Mouse (Mus musculus) lung, adult 18-20 months (tissue): ENCODE measurements at regions not wholly inside any gene's neighbourhood (a gene's known extent, or its start where the extent isn't known, plus 50 kb on each side); places are given as distances from the start of the nearest gene placed in this dataset.
"Not testable (repeated sequence)": the region's sequence is repeated elsewhere in the genome, so short reads cannot be mapped to it uniquely, and the experiment has no call there.

ENCODE experiments used
- DNase-seq, 2 experiments: peaks; one replicate each; pipeline ENCODE4 v3.0.0; 2022; ENCODE audit warnings: mixed read lengths in 2 of 2

DNA sequence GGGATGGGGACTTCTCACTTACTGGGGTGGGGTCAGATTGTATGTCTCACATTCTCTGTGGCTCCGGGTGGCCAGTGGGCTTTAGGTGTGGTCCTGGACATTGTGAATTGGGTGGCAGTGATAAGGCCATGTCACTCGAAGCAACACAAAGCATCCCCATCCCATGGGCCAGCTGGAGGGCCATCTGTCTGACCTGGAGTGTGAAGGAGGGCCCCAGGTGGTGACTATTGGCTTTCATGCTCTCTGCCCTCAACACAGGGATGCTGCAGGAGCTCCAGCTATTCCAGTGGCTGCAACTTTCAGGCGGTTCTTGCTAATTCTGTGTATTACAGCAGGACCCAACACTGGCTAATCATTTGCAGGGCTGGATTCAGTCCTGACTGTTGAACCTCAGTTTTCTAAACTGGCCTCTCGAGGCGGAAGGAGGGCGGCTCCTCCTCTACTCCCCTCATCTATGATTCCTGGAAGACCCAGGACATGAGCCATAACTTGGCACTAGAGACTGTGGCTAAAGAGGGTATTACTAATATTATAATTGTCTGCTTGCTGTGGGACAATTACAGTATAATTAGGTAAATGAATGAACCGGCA, 64.1 kb downstream of the 9530068E07Rik start:
- DNase-seq = no peak

DNA sequence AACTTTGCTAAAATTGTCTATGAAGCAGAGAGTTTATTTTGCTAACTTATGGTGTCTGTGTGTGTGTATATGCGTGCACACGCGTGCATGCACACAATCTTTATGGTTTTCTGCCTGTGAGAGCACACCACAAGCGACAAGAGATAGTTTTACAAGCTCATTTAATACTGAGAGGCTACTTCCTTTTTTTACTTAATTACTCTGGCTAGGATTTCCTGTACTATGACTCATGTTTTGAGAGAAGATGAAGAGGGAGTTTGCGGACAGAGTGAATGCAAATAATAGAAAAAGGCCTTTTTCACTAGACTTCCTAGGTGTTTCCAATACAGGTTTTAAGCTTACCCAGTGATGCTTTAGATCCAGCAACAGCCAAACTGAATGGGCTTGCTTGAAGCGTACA, 74.9 kb downstream of the 9530068E07Rik start:
- DNase-seq = not testable (repeated sequence)

DNA sequence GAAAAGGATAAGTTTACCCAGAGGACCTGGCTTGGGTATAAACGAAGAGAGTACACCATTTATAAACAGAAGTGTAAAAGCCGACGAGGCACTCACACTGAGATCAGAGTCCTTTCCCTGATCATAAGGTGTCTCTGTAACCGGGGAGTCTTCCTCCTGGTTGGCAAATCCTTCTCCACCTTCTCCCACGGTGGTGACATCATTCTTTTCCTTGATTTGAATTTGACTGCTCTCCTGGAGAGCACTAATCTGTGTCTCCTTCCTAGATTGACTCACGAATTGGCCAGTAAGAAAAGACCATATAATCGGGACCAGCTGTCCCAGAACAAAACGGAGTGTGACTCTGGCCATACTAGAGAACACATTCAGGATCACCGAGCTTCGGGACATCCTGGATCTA, 83.9 kb downstream of the 9530068E07Rik start:
- not testable (repeated sequence) for DNase-seq

DNA sequence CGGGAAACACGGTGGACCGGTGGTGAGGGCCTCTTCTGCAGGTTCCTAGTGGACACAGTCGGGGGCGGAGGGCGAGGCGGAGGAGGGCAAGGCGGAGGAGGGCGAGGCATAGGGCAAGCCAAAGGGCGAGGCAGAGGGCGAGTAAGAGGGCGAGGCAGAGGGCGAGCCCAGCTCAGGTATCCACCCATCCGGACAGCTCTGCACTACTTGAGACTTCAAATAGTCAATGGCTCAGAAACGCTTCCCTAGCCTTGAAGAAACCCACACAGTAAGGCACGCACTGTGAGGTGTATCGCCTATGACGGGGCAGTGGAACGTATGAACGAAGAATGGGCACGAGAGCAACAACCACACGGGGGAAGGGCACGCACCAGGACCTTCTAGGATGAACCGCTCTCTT, 84.5 kb downstream of the 9530068E07Rik start:
- DNase-seq = not testable (repeated sequence)

DNA sequence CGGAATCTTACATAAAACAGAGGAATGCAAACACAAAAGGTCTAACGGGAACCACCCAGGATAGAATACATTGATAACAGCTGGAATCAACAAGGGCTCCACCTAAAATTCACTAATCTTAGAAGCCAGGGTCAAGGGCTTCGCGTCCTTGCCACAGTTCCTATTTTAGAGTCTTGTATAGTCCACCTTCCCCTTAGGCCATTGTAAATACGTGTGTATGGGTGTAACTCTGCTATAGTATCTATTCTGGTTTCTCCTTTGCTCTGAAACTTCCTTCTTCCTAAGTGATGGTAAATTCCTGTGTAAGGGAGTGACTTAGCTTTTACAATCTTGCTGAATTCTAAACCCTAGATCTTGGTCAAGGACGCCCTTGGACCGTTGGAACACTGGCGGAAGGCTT, 87.3 kb downstream of the 9530068E07Rik start:
- not testable (repeated sequence) for DNase-seq

DNA sequence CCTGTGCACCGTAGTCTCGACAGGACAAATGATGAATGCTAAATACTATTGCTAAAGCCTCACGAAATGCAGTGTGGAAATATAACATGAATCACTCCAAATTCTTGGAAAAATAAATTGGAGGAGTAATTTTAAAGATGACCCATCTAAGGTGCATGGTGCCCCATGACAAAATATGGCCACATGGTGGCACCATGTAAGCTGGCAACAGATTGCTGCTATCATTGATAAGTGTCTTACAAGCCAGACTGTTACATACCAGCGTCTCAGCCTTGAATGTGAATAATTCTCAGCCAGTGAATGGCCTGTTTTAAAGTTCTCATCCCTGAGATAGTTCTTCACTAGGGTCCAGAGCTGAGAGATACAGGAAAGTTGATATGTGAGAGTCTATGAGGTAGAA, 92.3 kb downstream of the 9530068E07Rik start:
- DNase-seq = peak in 1 of 2 experiments; percentile 6

DNA sequence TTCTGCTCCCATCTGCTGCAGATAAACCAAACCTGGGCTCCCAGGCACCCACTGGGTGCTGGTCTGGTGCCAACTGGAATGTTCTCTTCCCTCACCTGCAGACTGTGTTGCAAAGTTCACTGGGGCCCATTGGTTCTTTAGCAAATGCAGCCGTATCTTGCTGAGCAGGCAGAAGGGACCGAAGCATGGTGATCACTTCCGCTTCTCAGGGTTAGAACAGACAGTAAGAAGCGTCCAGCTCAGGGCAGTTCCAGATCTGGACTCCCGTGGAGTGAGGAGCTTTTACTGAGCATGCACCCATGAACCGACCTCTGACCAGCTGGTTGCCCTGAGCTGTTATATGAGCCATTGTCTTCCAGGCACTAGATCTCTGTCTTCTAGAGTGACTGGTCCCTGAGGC, 97.1 kb downstream of the 9530068E07Rik start:
- DNase-seq = no peak

DNA sequence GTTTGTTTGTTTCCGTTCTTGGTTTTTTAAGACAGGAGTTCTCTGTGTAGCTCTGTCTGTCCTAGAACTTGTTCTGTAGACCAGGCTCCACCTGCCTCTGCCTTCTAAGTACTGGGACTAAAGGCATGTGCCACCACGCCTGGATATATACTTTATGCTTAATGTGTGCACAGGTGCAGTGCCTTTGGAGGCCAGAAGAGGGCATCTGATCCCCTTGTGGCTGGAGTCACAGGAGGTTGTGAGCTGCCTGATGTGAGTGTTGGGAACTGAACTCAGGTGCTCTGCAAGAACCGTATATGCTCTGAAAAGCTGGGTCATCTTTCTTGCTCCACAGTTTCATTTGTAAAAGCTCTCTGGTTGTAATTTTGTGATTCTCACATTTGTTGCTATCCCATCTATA, 100.7 kb downstream of the 9530068E07Rik start:
- no peak for DNase-seq

DNA sequence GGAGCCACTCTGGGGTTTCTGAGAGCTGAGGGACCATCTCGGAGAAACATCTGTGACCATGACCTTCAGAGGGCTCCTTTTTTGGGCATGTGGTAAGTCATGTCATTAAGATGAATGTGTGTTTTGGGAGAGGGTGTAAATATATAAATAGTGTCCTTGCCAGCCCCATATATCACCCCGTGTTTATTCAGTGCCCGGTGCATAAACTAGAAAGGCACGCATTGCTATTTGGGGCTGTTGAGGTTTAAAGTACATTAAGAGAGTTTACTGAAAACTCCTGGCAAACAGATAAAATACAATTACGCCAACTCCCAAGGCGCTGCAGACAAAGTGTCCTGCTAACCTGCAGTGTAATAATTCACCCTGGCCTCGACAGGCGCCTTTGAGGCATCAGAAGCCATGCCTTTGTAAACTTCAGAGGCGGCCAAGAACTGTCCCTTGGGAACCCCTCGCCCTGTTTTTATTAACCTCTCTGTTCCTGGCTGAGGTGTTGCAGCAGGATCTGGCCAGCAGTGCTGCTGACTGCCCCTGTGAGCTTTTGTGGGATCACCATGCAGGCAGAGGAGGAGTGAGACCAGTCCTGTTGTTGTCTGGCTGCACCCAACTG, 106.6 kb downstream of the 9530068E07Rik start:
- DNase-seq = no peak

DNA sequence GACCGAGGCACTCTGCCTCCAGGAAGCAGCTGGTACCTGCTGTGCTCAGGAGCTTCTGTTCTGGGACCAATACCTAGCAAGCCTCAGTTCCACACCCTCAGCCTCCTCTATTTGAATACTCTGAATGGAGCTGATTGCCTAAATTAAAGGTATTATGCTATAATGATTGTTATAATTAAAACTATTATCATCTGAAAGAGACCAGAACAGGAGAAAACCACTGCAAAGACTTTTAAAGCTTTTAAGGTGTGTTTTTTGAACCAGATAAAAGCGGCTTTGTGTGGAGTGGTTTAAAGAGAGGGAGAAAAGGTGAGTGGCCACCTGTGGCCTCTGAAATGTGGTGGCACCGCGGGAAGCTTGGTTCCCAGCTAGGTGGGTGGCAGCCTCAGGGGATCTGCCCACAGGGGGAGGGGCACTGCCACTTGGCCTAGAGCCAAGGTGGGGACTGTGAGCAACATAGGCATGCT, 115.6 kb downstream of the 9530068E07Rik start:
- DNase-seq = no peak

DNA sequence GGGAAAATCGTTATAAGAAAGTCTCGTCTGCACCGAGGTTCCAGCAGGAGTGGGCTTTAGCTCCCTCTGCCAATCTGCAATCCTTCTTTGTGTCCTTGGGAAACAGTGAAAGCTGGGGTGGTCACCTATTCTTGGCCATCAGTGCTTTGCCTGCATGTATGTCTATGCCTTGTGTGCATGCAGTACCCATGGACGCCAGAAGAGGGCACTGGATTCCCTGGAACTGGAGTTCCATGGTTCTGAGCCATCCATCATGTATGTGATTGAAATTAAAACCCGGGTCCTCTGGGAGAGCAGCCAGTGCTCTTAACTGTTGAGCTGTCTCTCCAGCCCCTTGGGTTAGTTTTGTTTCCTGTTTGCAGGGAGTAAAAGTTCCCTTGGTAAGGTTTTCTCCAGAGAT, 121.1 kb downstream of the 9530068E07Rik start:
- no peak for DNase-seq

DNA sequence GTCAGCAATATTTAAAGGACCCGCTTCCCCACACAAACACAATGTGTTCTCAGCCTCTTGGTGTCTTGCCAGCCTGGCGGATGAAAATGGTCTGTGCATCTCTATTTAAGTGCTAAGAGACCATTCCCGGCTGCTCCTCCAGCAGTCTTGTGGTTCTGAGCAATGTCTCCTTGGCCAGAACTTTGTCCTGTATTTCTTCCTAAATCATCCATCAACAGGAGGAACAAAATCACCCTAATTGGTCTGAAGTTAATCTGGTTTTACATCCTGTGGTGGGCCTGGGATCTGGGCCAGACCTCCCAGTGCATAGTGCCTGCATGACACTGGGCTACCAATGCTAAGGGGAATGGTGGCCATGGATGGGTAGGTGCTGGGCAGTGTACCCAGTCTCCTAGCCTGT, 123.6 kb downstream of the 9530068E07Rik start:
- DNase-seq = no peak

DNA sequence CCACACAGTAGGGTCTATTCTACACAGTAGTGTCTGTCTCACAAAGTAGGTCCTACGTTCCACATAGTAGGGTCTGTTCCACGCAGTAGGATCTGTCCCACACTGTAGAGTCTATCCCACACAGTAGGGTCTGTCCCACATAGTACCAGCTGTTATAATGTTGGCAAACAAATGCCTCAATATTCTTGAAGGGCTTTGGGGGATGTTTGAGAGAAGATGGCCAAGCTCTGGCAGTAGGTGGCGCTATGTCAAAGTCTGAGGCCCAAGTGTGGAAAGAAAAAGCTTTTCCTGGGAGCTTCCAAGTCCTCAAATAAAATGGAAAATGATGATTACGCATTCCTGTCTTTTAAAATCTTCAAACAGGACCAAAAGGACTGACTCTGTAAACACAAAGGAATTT, 125.7 kb downstream of the 9530068E07Rik start:
- DNase-seq = peak; percentile 32 to 40

DNA sequence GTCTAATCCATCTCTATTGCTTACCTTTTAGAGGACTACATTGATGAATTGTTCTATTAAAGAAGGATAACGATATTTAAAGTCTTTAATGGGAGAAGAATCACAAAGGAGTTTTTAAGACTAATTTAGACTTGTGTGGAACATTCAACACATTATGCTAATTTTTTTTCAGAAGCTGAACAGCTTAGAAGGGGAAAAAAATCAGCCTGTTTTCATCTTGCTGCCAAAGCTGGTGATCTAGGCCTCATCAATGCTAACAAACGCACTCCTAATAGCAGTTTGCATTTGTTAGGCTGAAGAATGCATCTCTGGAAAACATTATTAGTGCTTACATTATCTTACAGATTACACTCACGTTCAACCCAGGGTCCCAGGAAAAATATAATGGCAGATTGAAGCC, 126.2 kb downstream of the 9530068E07Rik start:
- no peak for DNase-seq

DNA sequence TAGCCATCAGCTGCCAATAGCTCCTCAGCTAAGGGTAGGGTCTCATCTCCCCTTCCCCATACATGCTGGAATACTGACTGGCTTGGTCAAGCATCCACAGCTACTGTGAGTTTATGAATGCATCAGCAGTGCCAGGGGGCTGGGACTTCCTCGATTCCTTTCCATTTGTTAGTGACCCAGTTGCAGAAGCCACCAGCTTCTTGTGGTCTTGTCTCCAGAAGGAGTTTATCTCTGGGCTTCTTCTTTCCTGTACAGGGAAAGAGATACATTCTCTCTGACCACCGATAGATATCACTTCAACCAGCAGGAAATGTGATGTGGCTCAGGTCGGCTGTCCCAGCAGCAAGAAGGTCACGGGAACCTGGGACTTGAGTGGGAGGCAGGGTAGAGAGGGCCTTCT, 127.0 kb downstream of the 9530068E07Rik start:
- no peak for DNase-seq

DNA sequence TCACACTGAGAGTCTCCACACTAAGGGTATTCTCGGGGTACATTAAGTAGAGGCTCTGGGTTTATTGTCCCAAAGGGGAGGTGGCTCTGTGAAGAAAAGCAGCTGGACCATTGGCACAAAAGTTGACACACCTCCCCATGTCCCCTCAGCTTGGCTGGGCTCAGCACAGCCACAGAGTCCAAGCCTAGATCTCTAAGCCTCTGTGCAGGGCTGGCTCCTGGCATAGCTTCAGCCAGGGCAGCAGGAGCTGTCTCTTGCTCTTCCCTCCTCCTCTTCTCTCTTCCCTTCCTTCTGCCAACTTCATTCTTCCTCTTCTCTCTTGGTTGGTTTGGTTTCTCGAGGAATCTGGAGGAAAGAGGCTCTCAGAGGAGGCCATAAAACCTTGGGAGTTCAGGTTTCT, 127.4 kb downstream of the 9530068E07Rik start:
- DNase-seq = no peak

DNA sequence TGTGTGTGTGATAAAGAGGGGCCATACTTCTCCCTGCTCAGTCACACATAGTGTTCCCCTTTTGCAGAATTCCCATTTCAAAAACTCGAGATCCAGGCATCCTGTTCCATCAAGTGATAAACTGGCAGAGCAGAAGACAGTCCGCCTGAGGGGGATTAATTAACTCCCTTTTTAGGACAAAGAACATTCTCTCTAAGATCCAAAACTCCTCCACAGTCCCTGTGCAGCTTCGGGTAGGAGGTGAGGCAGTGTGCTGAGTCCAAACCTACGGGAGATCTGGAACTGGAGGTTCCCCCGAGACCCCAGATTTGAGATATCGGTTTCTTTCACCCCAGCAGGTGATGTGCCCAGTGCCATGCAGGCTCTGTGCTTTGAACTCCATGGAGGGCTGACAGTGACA, 129.2 kb downstream of the 9530068E07Rik start:
- DNase-seq = no peak

DNA sequence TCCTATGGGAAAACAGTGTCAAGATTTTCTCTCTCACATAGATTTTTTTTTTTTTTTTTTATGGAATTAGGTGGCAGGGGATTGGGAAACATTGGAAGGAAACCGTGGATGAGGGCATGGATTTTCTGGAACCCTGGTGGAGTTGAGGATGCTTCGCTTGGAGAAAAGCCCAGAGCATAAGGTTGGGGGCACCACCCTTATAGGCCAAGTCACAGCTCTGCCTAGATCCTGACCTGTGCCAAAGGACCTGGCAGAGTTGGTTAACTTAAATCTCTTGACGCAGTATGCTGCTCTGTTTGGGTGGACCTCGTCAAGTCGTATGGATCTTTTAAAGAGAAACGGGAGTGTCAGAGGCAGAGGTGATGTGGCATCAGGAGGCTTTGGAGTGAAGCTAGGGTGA, 130.1 kb downstream of the 9530068E07Rik start:
- DNase-seq = no peak

DNA sequence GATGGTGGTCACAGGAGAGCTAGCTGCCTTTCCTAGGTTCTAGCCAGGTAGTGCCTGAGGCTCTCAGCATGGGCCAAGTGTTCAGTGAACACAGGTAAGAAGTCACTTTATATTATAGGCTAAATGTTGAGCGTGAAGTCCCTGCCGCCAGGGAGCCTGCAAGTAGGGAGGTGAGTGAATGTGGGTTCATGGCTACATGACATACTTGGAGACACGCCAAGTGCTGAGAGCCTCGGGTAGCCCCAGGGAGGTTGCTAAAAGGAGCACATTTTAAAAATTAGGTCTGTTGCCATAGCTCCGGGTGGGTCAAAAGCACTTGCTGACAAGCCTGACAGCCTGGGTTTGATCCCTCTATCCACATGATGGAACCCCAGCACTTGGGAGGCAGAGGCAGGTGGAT, 137.2 kb downstream of the 9530068E07Rik start:
- DNase-seq = no peak

DNA sequence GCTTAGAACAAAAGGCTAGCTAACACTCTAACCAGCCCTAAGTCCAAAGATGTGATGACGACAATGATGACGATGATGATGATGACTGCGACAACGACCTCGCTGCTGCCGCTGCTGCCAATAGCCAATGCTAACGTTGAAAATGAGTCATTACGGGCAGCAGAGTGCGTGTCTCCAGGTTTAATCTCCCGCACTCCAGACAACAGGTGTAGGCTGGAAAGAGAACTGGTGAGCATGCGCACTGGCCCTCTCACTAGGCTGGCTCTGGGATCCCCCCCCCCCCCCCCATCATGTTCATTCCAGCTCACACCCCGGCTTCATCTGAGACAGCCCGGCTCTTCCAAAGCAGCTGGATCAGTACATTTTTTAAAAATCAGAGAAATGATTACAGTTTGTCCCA, 138.4 kb downstream of the 9530068E07Rik start:
- no peak for DNase-seq

DNA sequence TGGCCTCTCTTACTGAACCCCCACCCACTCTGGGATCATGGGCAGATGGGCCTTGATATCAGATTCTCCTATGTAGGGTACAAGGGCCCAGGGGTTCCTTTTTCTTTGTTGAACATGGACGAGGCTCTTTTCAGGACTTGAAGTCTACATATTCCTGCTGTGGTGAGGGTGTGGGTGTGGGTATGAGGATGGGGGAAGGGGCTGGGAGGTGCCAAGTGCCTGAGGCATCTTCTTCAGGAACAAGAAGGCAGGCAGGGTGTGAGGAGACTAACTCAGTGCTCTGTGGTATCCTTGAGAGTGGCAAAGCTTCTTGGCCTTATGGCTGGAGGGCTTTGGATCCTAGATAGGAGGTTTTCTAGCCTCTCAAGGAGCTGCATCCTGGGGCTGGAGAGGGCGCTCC, 140.0 kb downstream of the 9530068E07Rik start:
- DNase-seq = no peak

DNA sequence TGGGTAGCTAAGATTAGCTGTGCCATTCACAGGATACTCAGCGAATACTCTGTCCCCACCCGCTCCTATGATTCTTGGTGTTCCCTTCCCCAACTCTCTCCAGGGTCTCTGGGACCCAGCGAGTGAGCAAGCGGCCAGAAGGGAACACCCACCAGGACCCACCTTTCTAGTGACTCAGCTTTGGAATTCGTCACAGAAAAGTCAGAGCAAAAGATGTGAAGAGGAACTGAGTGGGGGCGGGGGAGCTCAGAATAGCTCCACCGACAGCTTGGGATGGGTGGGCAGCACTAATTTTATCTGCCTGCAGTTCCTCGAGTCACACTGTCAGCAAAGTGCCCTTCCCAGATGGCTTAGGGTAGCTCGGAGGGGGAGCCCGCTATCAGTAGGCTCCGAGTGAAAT, 140.6 kb downstream of the 9530068E07Rik start:
- DNase-seq = no peak

DNA sequence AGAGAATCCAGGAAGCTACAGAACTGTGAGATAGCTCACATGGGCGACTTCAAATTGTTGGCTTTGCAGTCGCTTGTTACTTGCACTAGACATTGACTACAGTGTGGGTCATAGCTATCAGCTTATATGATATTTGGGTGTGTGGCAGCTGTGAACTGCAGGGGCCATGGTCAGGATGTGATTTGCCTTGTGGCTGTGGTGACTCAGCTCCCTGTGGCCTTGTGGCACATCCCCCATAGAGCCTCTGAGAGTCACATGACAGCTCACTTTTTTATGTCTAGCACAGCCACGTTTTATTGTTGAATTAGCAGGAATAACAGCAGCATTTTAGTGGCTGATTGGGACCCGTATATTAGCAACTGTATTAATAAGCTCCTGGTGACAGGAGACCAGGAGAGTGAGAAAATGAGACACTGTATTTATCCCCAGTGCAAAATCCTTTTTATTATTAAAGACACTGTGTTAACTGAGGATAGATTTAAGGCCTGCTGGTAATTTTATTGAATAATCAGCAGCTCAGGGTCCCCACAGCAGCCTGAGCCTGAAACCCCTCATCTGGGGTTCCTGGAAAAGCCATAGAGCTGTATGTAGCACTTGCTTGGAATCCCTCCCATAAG, 141.7 kb downstream of the 9530068E07Rik start:
- no peak for DNase-seq

DNA sequence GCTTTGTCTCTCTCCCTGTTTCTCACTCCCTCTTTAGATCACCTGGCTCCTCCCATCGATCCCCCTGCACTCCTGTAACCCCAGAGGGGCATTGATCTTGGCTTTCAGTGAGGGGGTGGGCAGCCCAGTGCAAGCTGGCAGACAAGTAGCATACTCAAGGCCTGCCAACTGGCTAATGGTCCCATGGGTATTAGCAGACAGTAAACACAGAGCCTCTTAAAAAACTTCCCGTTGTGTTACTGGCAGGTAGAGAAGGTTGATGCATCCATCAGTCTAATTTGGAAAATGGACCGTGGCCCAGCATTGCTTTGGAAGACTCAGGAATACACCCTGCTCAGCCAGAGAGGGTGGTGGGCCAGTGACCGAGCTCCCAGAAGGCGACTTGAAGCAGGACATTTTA, 145.0 kb downstream of the 9530068E07Rik start:
- DNase-seq = no peak

DNA sequence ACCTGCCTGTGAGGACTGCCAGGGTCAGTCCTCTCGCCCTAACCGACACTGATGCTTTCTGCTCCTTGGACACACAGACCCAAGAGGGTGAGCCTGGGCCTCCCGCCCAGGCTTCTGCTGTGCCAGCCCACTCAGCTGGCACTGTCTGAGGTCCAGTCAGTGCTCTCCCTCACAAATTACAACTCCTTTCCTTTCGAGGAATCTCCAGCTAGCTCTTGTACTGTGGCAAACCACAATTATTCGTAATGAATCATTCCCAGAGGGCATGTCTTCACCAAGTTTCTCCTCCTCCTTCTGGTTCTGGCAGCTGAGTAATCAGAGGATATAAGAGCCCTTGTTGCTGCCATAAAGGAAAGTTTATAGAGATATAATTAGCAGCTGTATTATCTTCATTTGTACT, 155.2 kb downstream of the 9530068E07Rik start:
- DNase-seq = no peak
